Mouse (Mus musculus): ENCODE data around the gene Mdga2.

Gene Mdga2

GRCm38 (mm10) chr12:66702781-66703180, 519.6 kb downstream of the Mdga2 start:
- DNase-seq (ENCODE audit: low spot score): no peak

DNA sequence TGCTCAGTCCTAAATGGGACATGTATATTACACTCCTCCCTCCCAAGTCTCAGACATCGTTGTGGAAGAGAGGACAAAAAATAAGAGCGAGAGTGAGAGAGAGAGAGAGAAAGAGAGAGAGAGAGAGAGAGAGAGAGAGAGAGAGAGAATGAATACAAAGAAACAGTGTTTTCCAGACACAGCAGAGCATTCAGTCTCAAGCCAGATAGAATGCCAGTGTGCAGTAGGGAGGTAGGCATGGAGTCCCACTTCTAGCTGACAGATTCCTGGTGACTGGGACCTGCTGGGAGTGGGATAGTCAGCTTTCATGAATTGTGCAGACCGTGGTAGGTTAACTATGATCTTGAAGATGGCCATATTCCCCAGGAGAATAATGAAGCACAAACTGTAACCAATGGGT, 542.8 kb downstream of the Mdga2 start:
- DNase-seq (ENCODE audit: low spot score): no peak

DNA sequence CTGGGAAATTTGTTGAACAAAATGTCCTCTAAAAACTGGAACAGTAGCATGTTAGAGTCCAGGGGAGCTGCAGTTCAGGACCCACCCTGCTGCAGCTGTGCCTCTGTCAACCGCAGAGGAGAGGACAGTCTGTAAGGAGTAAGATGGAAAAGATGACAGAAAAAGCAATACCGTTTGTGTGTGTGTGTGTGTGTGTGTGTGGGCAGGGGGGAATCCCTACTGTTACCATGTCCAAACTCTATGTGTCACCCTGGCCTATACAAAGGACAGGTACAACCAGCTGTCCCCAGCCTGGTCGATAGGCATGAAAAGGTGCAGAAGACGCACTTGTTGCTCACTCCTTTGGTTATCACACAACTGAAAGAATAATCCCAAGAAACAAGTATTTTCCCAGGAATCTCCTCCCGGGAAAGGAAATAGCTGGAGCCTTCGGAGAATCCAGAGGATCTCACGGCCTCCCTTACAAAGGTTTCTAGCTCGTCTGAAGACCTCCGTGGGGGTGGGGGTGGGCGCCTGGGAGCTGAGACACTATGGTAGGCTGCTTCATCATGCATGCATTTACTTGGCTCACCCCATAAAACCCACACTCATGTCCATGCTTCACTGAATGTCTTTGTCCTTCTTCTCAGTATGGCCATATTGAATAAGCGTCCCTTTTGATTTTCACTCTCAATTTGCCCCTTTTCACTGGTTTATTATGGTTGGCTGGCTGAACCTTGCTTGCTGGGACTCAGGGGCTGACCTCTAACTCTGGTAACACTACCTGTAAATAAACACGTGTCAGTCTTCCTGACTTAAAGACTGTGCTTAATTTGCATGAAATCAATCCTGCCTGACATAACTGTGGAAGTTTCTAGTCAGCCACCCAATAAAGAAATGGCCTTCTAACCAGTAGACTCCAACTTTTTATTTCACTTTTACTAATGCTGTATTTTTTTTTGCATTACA, 573.5 kb downstream of the Mdga2 start:
- no peak for DNase-seq (ENCODE audit: low spot score)

DNA sequence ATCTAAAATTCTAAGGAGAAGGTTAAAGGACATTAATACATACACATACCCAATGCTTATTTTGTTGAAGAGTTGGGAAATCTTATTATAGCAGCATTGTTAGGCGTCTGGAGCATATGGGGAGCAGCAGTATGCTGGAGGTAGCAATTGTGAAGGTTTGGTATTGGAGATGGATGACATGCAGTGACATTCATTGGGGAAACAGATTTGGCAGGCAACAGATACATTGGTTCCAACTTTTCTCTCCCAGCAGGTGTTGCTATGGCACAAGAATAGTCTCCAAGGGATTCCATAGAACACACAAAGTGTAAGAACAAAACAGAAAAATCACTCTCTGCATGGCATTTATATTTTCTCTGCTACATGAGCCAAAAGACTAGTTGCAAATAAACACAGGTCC, 581.9 kb downstream of the Mdga2 start:
- no peak for DNase-seq (ENCODE audit: low spot score)

- no peak for DNase-seq (ENCODE audit: low spot score)
Observed at GRCm38 (mm10) chr12:66619944-66620343, 602.4 kb downstream of the Mdga2 start.

DNA sequence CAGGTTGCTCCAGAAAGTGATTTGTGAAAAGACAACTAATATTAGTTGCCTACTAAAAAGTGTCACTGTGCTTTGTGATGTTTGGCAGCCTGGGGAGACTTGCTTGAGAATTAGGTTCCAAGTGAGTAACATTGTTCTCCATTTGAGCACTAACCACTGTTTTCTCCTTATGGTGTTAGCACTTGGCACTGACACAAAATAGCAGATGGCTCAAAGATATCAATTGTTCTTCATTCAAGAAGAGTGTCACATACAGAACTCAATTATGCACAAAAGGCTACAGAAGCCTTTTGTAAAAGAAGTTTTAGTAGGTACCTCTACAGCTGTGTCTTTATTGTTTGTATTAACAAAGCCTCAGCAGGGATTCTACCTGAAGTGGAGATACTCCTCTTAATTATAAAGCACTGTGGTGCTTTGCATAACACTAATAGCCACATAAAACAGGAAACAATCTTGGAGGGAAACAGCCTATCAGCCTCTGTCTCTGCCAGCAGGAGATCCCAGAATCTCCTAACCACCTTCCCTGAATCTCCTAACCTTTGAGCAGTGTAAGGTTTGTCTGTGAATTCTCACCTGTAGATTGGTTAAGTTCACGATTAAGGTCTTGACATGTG, 630.6 kb downstream of the Mdga2 start:
- no peak for DNase-seq (ENCODE audit: low spot score)

DNA sequence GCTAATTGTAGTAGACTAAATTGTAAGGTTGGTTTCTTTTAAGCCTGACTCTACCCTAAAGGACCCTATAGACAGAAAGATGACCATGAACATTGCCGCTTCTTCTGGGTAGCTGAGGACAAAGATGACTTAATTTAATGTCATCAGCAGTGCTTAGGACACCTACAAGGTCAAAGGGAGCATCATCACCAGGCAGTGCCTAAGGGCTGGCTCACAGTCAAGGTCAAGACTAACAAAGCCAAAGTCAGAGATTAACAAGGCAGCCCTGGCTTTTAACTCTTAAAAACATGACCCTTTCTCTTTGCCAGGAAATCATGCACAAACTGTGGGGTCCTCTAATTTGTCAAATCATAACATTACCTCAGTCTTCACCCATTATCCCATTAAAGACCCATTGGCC, 657.0 kb downstream of the Mdga2 start:
- DNase-seq (ENCODE audit: low spot score): no peak

GRCm38 (mm10) chr12:66556846-66557245, 665.5 kb downstream of the Mdga2 start:
- DNase-seq (ENCODE audit: low spot score): no peak

DNA sequence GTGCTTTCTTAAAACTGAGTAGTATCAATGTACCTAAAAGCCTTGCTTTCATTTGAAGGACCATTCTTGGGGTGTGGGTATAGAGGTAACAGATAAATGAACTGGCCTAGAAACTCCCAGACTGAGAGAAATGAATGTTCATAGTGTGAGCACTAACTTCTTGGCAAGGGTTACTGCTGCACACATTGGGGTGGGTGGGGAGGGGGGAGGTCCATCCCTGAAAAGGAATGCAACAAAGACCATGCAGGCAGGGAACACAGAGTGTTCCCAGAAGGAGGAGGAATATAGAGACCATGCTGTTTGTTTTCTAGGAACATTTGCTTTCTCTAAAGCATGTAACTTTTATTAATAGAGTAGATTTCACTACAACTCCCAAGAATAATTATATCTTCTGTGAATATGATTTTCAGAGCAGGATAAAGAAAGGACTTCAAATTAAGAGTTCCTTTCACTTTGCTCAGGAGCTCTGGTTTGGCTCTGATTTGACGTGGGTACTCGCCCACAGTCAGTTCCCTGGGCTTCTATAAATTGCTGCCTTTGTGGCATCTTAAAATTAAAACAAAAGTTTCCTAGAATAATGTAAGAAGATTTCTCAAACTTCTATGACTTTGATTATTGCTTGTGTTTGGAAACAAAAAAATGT, 666.0 kb downstream of the Mdga2 start:
- DNase-seq (ENCODE audit: low spot score): no peak

DNA sequence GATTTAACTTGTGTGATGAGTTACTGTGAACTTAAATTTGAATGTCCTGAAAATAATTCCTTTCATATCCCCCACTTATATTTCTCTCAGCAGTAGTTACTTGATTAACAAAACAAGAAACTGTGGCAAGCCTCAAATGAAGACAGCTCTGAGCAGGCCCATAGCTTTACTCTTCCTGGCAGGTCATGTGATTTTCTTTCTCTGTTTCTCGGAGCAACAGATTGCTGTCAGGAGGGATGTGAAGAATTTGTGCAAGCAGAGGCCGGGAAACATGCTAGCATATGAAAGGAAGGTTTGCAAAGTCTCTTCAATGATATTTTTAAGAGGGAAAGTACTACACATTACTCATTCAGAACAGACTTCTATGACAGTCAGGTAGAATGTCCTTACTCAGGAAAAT, 697.4 kb downstream of the Mdga2 start:
- DNase-seq (ENCODE audit: low spot score): no peak

GRCm38 (mm10) chr12:66499258-66499657, 723.1 kb downstream of the Mdga2 start:
- DNase-seq (ENCODE audit: low spot score): no peak

- no peak for DNase-seq (ENCODE audit: low spot score)
Observed at GRCm38 (mm10) chr12:66470868-66471267, 751.5 kb downstream of the Mdga2 start.

DNA sequence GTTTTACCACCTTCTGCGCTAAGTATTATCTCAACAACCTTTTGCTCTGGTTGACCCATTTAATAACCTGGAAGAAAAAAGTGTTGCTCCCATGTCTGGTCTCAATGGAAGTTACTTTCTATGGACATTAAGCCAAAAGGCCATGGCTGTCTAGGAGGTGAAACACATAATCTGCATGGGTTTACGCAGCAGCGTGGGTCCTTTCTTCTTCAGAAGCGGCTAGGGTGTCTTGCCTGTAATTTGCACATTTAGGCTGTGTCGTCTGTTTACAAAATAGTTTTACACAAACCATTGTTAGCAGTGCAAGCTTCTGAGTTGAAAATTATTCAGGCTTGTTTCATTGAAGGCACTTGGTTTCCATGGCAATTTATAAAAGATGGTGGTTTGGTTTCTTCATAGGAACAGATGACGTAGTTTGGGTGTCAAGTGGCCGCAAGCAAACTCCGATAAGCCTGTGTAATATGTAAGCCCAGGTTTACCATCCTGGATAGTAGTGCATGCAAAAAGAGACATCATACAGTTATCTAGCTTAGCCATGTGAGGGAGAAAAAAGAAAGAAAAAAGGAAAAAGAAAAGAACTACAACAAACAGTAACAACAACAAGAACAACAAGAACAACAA, 752.0 kb downstream of the Mdga2 start:
- no peak for DNase-seq (ENCODE audit: low spot score)

DNA sequence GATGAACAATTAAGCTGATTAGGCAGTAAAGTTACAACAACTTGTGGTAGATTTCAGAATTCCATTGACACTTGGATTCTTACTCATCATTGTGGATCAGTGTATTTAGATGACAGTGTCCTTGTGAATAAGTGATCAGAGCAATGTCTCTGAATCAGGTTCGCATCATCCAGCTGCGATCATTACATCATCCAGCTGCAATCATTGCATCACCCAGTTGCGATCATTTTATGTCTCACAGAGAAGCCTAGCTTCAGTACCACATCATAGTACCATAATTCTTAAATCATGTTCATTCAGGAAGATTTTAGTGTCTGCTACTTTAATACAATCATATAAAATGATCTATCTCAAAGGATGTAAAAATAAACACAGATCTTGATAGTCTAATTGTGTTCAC, 756.8 kb downstream of the Mdga2 start:
- DNase-seq (ENCODE audit: low spot score): no peak

GRCm38 (mm10) chr12:66443340-66443739, 779.0 kb downstream of the Mdga2 start:
- no peak for DNase-seq (ENCODE audit: low spot score)
